Mouse (Mus musculus): ENCODE results near the gene Mlc1. TPM values are rescaled to one million over a fixed set of nuclear protein-coding genes. Genes with fewer than 3 reads are reported as not detected.

The Mlc1 gene
- total RNA-seq (2014; fragmentation: Nextera tagmentation), result not detected in 2 replicates
- 0.11 TPM in 1 of 2 replicates, not detected in the other for total RNA-seq (2017)
- not detected in 2 replicates for polyA plus RNA-seq (2012)

DNA sequence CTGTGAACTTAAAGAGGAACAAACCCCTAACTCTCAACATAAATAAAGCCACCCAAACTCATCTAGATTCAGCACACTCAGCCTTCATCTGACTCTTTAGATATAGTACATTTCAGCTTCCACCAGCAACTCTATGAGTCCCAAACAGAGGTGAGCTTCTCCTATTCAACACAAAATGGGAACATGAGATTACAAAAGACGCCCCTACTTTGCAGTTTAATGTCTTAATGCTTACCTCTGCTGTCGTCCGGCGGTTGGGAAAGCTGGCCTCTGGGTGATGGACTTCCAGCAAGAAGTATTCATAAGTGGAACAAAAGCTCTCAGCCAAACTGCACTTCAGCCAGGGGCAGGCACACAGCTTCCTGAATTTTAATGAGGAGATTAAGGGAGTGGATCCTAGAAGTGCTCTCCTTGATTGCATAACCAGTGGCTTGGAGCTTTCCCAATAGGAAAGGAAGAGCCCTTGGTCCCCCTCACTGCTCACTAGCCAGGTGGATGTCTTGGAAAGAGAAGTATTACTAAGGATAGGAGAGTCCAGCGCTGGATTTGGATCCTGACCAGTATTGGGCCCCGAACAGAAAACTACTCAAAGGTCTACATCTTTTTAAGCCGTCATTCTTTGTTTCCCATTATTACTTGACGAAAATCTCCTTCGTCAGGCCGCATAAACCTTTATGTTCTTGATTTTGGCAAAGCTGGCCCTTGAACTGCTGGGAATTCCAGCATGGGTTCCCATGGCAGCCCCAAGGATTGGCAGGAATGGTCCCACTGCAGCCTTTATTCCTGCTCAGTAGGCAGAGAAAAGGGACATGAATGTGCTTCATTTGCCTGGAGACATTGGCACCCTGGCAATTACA, at the start of gene Mlc1:
TSS of gene Mlc1 (minus strand) at position 727 of the 857 bp plus-strand sequence.
- no peaks in the 10 kb centered on the region; the same call in 1 of the 2 replicates for H3K27me3 ChIP-seq (ENCODE audit: insufficient read depth, low read length)
- DNase-seq (ENCODE audit: low spot score), result no peak
- H3K4me3 ChIP-seq (ENCODE audit: low read depth, low read length), result no peak within 1 kb of the TSS
- TF ChIP-seq GATA1 (IDR thresholded peaks at IDR 0.05; ENCODE audit: borderline replicate concordance, low read length) (no peak), POLR2AphosphoS5 (IDR thresholded peaks at IDR 0.05; ENCODE audit: insufficient replicate concordance, low read depth, low read length) (no peak), TAL1 (conservative IDR thresholded peaks at IDR 0.05; ENCODE audit: low read depth, low read length) (no peak), GATA2 (IDR thresholded peaks at IDR 0.05; ENCODE audit: borderline replicate concordance, low read depth, low read length) (no peak), CTCF (IDR thresholded peaks at IDR 0.05; ENCODE audit: low read depth, low read length) (no peak)
- H3K36me3 ChIP-seq (replicated peaks), result no peaks in the 10 kb centered on the region
- H3K9me3 ChIP-seq (replicated peaks), result no peaks in the 10 kb centered on the region
- no peaks in the 10 kb centered on the region for H3K4me1 ChIP-seq (ENCODE audit: insufficient read depth, low read depth, low read length)
- no peak for ATAC-seq (ENCODE audit: extremely low read depth, insufficient number of reproducible peaks, low FRiP score, poor library complexity, severe bottlenecking)

DNA sequence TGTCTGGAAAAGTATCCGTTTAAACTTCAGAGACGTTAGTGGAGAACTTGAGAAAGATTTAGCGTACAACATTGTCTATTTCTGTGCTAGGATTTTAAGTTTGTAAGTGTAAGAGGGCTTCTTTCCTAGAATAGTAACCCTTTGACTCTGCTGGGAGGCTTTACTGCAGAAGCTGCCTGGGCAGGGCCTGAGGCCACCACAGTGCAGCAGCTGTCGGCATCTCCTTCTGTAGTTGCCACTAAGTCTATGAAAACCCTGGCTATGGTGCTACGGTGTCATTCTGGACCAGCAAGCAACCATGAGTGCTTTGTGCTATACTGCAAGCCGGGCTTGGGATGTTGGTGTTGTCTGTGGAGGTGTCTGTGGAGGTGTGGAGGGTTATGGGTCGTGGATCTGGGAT, 41.7 kb upstream of the Mlc1 start:
- H3K36me3 ChIP-seq (replicated peaks), result no peaks in the 10 kb centered on the region
- H3K27me3 ChIP-seq (ENCODE audit: insufficient read depth, low read length), result peaks cover 6% of the 10 kb centered on the region
- no peaks in the 10 kb centered on the region for H3K4me1 ChIP-seq (ENCODE audit: insufficient read depth, low read depth, low read length)
- H3K4me3 ChIP-seq (ENCODE audit: low read depth, low read length), result no peak overlapping the region
- no peak for TF ChIP-seq POLR2AphosphoS5 (IDR thresholded peaks at IDR 0.05; ENCODE audit: insufficient replicate concordance, low read depth, low read length)
- no peak for TF ChIP-seq TAL1 (conservative IDR thresholded peaks at IDR 0.05; ENCODE audit: low read depth, low read length)
- no peak for TF ChIP-seq GATA2 (IDR thresholded peaks at IDR 0.05; ENCODE audit: borderline replicate concordance, low read depth, low read length)
- H3K9me3 ChIP-seq (replicated peaks), result no peaks in the 10 kb centered on the region
- ATAC-seq (ENCODE audit: extremely low read depth, insufficient number of reproducible peaks, low FRiP score, poor library complexity, severe bottlenecking) (no peak), DNase-seq (ENCODE audit: low spot score) (no peak)

DNA sequence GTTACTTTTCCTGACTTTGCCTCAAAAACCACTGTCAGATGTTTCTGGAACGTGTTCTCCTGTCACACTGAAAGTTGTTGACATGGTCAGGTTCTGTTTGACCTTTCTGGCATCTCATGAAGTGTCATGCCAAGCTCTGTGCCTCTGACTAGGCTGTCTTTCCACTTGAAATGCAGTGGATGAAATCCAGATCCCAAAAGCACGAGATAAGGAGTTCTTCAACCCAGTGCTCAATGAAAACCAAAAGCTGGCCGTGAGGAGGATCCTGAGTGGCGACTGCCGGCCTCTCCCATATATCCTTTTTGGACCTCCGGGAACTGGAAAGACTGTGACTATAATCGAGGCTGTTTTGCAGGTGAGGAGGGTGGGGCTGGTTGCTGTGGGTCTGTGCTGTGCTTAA, 41.3 kb upstream of the Mlc1 start:
- H3K4me1 ChIP-seq (ENCODE audit: insufficient read depth, low read depth, low read length), result no peaks in the 10 kb centered on the region
- ATAC-seq (ENCODE audit: extremely low read depth, insufficient number of reproducible peaks, low FRiP score, poor library complexity, severe bottlenecking) (no peak), DNase-seq (ENCODE audit: low spot score) (no peak)
- H3K4me3 ChIP-seq (ENCODE audit: low read depth, low read length), result no peak overlapping the region
- peaks cover 6% of the 10 kb centered on the region for H3K27me3 ChIP-seq (ENCODE audit: insufficient read depth, low read length)
- H3K36me3 ChIP-seq (replicated peaks), result no peaks in the 10 kb centered on the region
- TF ChIP-seq GATA1 (IDR thresholded peaks at IDR 0.05; ENCODE audit: borderline replicate concordance, low read length) (no peak), GATA2 (IDR thresholded peaks at IDR 0.05; ENCODE audit: borderline replicate concordance, low read depth, low read length) (no peak), POLR2AphosphoS5 (IDR thresholded peaks at IDR 0.05; ENCODE audit: insufficient replicate concordance, low read depth, low read length) (no peak), CTCF (IDR thresholded peaks at IDR 0.05; ENCODE audit: low read depth, low read length) (no peak), TAL1 (conservative IDR thresholded peaks at IDR 0.05; ENCODE audit: low read depth, low read length) (no peak)
- H3K9me3 ChIP-seq (replicated peaks), result no peaks in the 10 kb centered on the region

DNA sequence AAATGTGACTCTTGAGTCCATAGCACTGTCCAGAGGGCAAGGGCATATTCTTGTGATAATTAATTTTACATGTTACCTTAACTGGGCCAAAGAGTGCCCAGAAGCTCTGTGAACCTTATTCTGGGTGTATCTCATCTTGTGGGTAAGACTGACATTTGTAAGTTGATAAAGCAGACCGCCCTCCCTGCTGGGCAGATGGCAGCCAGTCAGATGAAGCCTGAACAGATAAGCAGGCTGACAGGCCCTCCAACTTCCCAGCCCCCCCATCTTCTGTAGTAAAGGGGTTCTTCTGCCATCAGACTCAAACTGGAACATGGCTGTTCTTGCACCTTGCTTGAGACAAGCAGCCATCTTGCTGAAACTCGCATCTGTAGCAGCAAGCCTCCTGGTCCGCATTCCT, 37.9 kb upstream of the Mlc1 start:
- Histone ChIP-seq H3K4me1 (ENCODE audit: insufficient read depth, low read depth, low read length) (no peaks in the 10 kb centered on the region), H3K4me3 (ENCODE audit: low read depth, low read length) (no peak overlapping the region), H3K27me3 (ENCODE audit: insufficient read depth, low read length) (peaks cover 6% of the 10 kb centered on the region), H3K36me3 (replicated peaks) (no peaks in the 10 kb centered on the region), H3K9me3 (replicated peaks) (no peaks in the 10 kb centered on the region)
- no peak for DNase-seq (ENCODE audit: low spot score)
- no peak for ATAC-seq (ENCODE audit: extremely low read depth, insufficient number of reproducible peaks, low FRiP score, poor library complexity, severe bottlenecking)
- TF ChIP-seq TAL1 (conservative IDR thresholded peaks at IDR 0.05; ENCODE audit: low read depth, low read length), result no peak
- no peak for TF ChIP-seq GATA1 (IDR thresholded peaks at IDR 0.05; ENCODE audit: borderline replicate concordance, low read length)
- TF ChIP-seq GATA2 (IDR thresholded peaks at IDR 0.05; ENCODE audit: borderline replicate concordance, low read depth, low read length), result no peak
- no peak for TF ChIP-seq POLR2AphosphoS5 (IDR thresholded peaks at IDR 0.05; ENCODE audit: insufficient replicate concordance, low read depth, low read length)
- no peak for TF ChIP-seq CTCF (IDR thresholded peaks at IDR 0.05; ENCODE audit: low read depth, low read length)

DNA sequence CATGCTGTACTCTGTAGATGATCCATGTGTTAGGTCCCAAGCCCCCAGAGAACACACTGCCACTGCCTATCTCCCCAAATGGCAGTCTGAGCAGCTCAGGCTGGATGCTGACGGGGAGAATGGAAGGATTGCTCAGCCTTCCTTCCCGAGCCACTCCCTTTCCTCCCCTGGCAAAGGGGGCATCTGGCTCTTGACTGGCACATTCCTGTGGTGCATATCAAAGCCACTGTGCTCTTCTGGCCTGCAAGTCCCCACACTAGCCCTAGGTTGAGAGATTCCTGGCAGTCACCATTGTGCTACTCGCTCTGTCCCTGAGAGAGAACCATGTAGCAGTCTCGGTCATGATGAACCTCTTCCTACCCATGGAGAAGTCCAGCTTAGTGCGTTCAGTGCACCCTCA, 29.0 kb upstream of the Mlc1 start:
- Histone ChIP-seq H3K9me3 (replicated peaks) (no peaks in the 10 kb centered on the region), H3K27me3 (ENCODE audit: insufficient read depth, low read length) (peaks cover 5% of the 10 kb centered on the region; the same call in 1 of the 2 replicates), H3K4me3 (ENCODE audit: low read depth, low read length) (no peak overlapping the region), H3K4me1 (ENCODE audit: insufficient read depth, low read depth, low read length) (no peaks in the 10 kb centered on the region), H3K36me3 (replicated peaks) (no peaks in the 10 kb centered on the region)
- TF ChIP-seq TAL1 (conservative IDR thresholded peaks at IDR 0.05; ENCODE audit: low read depth, low read length) (no peak), CTCF (IDR thresholded peaks at IDR 0.05; ENCODE audit: low read depth, low read length) (no peak), POLR2AphosphoS5 (IDR thresholded peaks at IDR 0.05; ENCODE audit: insufficient replicate concordance, low read depth, low read length) (no peak), GATA2 (IDR thresholded peaks at IDR 0.05; ENCODE audit: borderline replicate concordance, low read depth, low read length) (no peak), GATA1 (IDR thresholded peaks at IDR 0.05; ENCODE audit: borderline replicate concordance, low read length) (no peak)
- ATAC-seq (ENCODE audit: extremely low read depth, insufficient number of reproducible peaks, low FRiP score, poor library complexity, severe bottlenecking), result no peak
- no peak for DNase-seq (ENCODE audit: low spot score)

DNA sequence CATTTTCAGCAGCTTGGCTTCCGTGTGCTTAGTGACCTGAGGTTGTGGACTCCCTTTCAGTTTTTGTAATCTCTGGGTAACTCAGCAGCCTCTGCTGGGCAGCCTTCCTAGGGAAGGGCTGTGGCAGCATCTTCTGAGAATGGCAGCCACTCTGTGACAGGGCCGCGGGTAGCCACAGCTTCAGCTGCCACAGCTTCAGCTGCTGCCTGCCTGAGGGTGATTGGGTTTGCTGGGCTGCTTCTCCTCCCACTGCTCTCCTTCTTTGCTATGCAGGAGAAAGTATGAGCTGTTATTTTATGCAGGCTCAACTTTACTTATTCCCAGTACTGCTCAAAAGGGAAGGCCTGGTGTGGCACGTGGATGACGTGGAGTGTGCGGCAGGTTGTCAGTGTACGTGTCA, 28.2 kb upstream of the Mlc1 start:
- H3K27me3 ChIP-seq (ENCODE audit: insufficient read depth, low read length), result peaks cover 10% of the 10 kb centered on the region
- ATAC-seq (ENCODE audit: extremely low read depth, insufficient number of reproducible peaks, low FRiP score, poor library complexity, severe bottlenecking), result no peak
- TF ChIP-seq GATA1 (IDR thresholded peaks at IDR 0.05; ENCODE audit: borderline replicate concordance, low read length), result no peak
- TF ChIP-seq GATA2 (IDR thresholded peaks at IDR 0.05; ENCODE audit: borderline replicate concordance, low read depth, low read length), result no peak
- TF ChIP-seq POLR2AphosphoS5 (IDR thresholded peaks at IDR 0.05; ENCODE audit: insufficient replicate concordance, low read depth, low read length), result no peak
- TF ChIP-seq CTCF (IDR thresholded peaks at IDR 0.05; ENCODE audit: low read depth, low read length), result no peak
- TF ChIP-seq TAL1 (conservative IDR thresholded peaks at IDR 0.05; ENCODE audit: low read depth, low read length), result no peak
- H3K9me3 ChIP-seq (replicated peaks), result no peaks in the 10 kb centered on the region
- H3K36me3 ChIP-seq (replicated peaks), result no peaks in the 10 kb centered on the region
- DNase-seq (ENCODE audit: low spot score), result no peak
- no peak overlapping the region for H3K4me3 ChIP-seq (ENCODE audit: low read depth, low read length)
- H3K4me1 ChIP-seq (ENCODE audit: insufficient read depth, low read depth, low read length), result no peaks in the 10 kb centered on the region

Data from G1E (cell line).